Mouse (Mus musculus) midbrain, embryonic 16.5 days (tissue): ENCODE data around the gene Hsdl1. TPM values are rescaled to one million over a fixed set of nuclear protein-coding genes. Genes with fewer than 3 reads are reported as not detected.

ENCODE experiments used
- ATAC-seq: fragments of 200-750 bp; cut with Nextera tagmentation; 2 replicates; pipeline ENCODE4 v1.8.0; 2017; ENCODE audit warnings: moderate TSS enrichment
- H3K27ac ChIP-seq: fragments of 300-500 bp; sonication (generic); 2 replicates; pipeline ENCODE4 v1.5.1; 2014; ENCODE audit warnings: mild to moderate bottlenecking, low read length, mixed read lengths
- H3K27me3 ChIP-seq: fragments of 300-500 bp; sonication (generic); 2 replicates; pipeline ENCODE4 v1.6.1; 2014; ENCODE audit warnings: low read depth, low read length, mixed read lengths; ENCODE audit not compliant: control insufficient read depth, insufficient read depth
- H3K36me3 ChIP-seq: fragments of 300-500 bp; sonication (generic); 2 replicates; pipeline ENCODE4 v1.6.1; 2014; ENCODE audit warnings: mild to moderate bottlenecking, low read length, moderate library complexity, mixed read lengths; ENCODE audit not compliant: control insufficient read depth, insufficient read depth
- H3K4me1 ChIP-seq: fragments of 300-500 bp; sonication (generic); 2 replicates; pipeline ENCODE4 v1.6.1; 2014; ENCODE audit warnings: mild to moderate bottlenecking, low read length, mixed read lengths; ENCODE audit not compliant: control insufficient read depth, insufficient read depth
- H3K4me2 ChIP-seq: fragments of 300-500 bp; sonication (generic); 2 replicates; pipeline ENCODE4 v1.6.1; 2014; ENCODE audit warnings: mild to moderate bottlenecking, low read length, mixed read lengths
- H3K4me3 ChIP-seq: fragments of 300-500 bp; sonication (generic); 2 replicates; pipeline ENCODE4 v1.5.1; 2014; ENCODE audit warnings: low read depth, mild to moderate bottlenecking, low read length, moderate library complexity, mixed read lengths
- H3K9ac ChIP-seq: fragments of 300-500 bp; sonication (generic); 2 replicates; pipeline ENCODE4 v1.6.1; 2014; ENCODE audit warnings: low read depth, low read length, mixed read lengths
- H3K9me3 ChIP-seq: fragments of 300-500 bp; sonication (generic); replicated peaks from 2 replicates; pipeline ENCODE4 v1.6.1; 2014; ENCODE audit warnings: mild to moderate bottlenecking, low read length, mixed read lengths; ENCODE audit not compliant: control insufficient read depth, poor library complexity, severe bottlenecking
- WGBS: fragments of 180-500 bp; shearing (Covaris S2); extraction: QIAGEN DNeasy Blood & Tissue Kit; methylation state at CpG from one replicate; pipeline ENCODE4 v1.1.7; 2014; 5-methylcytosine and 5-hydroxymethylcytosine counted together
- polyA plus RNA-seq: library from polyadenylated mRNA; unstranded; fragments of >200 nt; fragmentation: Nextera tagmentation; extraction: Ambion mirVana; gene quantifications from 2 replicates; pipeline ENCODE4 v1.2.1, GENCODE M21; 2015

Gene Hsdl1
- polyA plus RNA-seq, 1 experiment from 2014 or later: 197 TPM

DNA sequence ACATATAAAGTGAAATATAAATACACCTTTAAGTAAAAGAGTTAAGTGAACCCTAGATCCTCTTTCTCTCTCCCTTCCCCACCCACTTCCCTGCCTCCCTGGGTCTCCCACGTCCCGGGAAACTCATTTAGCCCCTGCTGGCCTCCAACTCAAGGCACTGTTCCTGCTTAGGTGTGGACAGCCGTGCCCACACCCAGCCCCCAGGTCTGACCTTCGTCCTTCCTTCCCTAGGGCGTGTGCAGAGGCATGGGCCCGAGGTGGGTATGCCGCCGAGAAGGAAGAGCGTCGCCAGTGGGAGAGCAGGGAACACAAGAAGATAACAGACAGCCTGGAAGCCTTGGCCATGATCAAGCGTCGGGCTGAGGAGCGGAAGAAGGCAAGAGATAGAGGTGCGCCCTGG lies 15.4 kb upstream of the Hsdl1 start:
- Histone ChIP-seq H3K4me2 (no peak overlapping the region), H3K9me3 (no peaks in the 10 kb centered on the region), H3K4me1 (peaks cover 4% of the 10 kb centered on the region; the same call in 1 of the 2 replicates), H3K27me3 (no peaks in the 10 kb centered on the region), H3K4me3 (no peak overlapping the region), H3K9ac (no peak overlapping the region), H3K36me3 (no peaks in the 10 kb centered on the region), H3K27ac (no peak overlapping the region)
- ATAC-seq: no peak
- 87% methylated on average over 14 of the region's 14 CpGs for WGBS

GRCm38 (mm10) chr8:119588844-119589243 lies 13.9 kb upstream of the Hsdl1 start:
- no peak overlapping the region for H3K27ac ChIP-seq
- no peak overlapping the region for H3K4me2 ChIP-seq
- H3K4me1 ChIP-seq: peaks cover 4% of the 10 kb centered on the region; the same call in 1 of the 2 replicates
- WGBS: 21% methylated on average over 10 of the region's 10 CpGs
- no peaks in the 10 kb centered on the region for H3K27me3 ChIP-seq
- no peak overlapping the region for H3K4me3 ChIP-seq
- ATAC-seq: no peak
- H3K9me3 ChIP-seq: no peaks in the 10 kb centered on the region
- H3K9ac ChIP-seq: no peak overlapping the region
- no peaks in the 10 kb centered on the region for H3K36me3 ChIP-seq

- Histone ChIP-seq H3K9me3 (no peaks in the 10 kb centered on the region), H3K4me3 (no peak overlapping the region), H3K36me3 (no peaks in the 10 kb centered on the region), H3K9ac (no peak overlapping the region), H3K4me2 (no peak overlapping the region), H3K27ac (no peak overlapping the region), H3K27me3 (no peaks in the 10 kb centered on the region), H3K4me1 (peaks cover 4% of the 10 kb centered on the region; the same call in 1 of the 2 replicates)
- no peak for ATAC-seq
- WGBS: 69% methylated on average over 4 of the region's 4 CpGs
Observed at GRCm38 (mm10) chr8:119588321-119588720, 13.3 kb upstream of the Hsdl1 start.

GRCm38 (mm10) chr8:119585901-119586300 lies 10.9 kb upstream of the Hsdl1 start:
- Histone ChIP-seq H3K27me3 (no peaks in the 10 kb centered on the region), H3K4me1 (peaks cover 4% of the 10 kb centered on the region; the same call in 1 of the 2 replicates), H3K9ac (peak overlapping the region; percentile 56; the same call in 1 of the 2 replicates), H3K4me2 (peak overlapping the region; percentile 55), H3K36me3 (no peaks in the 10 kb centered on the region), H3K9me3 (no peaks in the 10 kb centered on the region), H3K27ac (no peak overlapping the region), H3K4me3 (peak overlapping the region; percentile 31)
- ATAC-seq: no peak
- 24% methylated on average over 24 of the region's 24 CpGs for WGBS

GRCm38 (mm10) chr8:119580441-119581161 lies 5.6 kb upstream of the Hsdl1 start:
- Histone ChIP-seq H3K27me3 (0 out of 2 replicates have a peak, but pooled peaks cover 2% of the 10 kb centered on the region), H3K36me3 (no peaks in the 10 kb centered on the region), H3K9me3 (no peaks in the 10 kb centered on the region), H3K4me1 (no peaks in the 10 kb centered on the region), H3K27ac (no peak overlapping the region), H3K4me3 (no peak overlapping the region), H3K4me2 (no peak overlapping the region), H3K9ac (no peak overlapping the region)
- no peak for ATAC-seq
- 94% methylated on average over 5 of the region's 5 CpGs for WGBS

DNA sequence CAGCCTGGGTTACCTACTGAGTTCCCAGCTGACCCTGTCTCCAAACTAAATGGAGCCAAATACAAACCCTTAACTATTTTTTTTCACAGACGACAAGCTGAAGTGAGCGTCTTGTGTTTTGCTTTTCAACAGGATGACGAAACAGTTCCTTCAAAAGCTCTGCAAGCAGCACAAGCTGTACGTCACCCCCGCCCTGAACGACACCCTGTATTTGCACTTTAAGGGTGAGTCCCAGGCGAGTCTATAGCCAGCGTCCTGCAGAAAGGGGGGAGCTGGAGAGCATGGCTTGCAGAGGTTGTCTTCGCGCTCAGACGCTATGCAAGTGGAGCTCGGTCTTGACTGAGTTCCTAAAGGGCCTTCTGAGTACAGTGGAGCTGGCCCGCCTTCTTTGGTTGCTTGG lies 4.1 kb upstream of the Hsdl1 start:
- 49% methylated on average over 13 of the region's 13 CpGs for WGBS
- no peaks in the 10 kb centered on the region for H3K36me3 ChIP-seq
- H3K27ac ChIP-seq: no peak overlapping the region
- H3K9me3 ChIP-seq: no peaks in the 10 kb centered on the region
- no peak for ATAC-seq
- 0 out of 2 replicates have a peak, but pooled peaks cover 2% of the 10 kb centered on the region for H3K27me3 ChIP-seq
- H3K9ac ChIP-seq: no peak overlapping the region
- H3K4me3 ChIP-seq: no peak overlapping the region
- no peak overlapping the region for H3K4me2 ChIP-seq
- peaks cover under 1% of the 10 kb centered on the region; the same call in 1 of the 2 replicates for H3K4me1 ChIP-seq

GRCm38 (mm10) chr8:119575366-119575726 lies 363 bp upstream of the Hsdl1 start:
- Histone ChIP-seq H3K36me3 (no peaks in the 10 kb centered on the region), H3K9me3 (no peaks in the 10 kb centered on the region), H3K4me2 (peak overlapping the region; percentile 79), H3K4me1 (peaks cover 18% of the 10 kb centered on the region), H3K9ac (peak overlapping the region; percentile 87), H3K27me3 (0 out of 2 replicates have a peak, but pooled peaks cover 2% of the 10 kb centered on the region), H3K4me3 (peak overlapping the region; percentile 91), H3K27ac (no peak overlapping the region)
- no peak; the same call in 1 of the 2 replicates for ATAC-seq
- 2% methylated on average over 16 of the region's 16 CpGs for WGBS

DNA sequence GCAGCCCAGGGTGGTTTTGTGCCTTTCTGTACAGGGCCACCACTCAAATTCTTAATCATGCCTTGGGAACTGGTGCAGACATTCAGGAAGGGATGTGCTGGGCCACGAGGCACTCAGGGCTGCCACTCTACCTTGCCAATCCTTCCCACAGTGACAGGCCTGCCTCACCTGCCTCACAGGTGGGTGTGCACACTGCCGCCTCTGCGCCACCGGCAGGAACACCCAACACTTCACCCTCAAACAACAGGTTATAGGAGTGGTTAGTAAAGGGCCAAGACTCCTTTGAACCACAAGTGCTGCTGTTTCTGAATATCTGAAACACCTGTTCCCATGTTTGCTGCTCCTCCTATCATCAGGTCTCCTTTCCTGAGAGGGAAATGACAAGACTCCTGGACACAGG lies 2.6 kb downstream of the Hsdl1 start:
- Histone ChIP-seq H3K9ac (no peak overlapping the region), H3K4me3 (no peak overlapping the region), H3K27ac (no peak overlapping the region), H3K4me1 (peaks cover 18% of the 10 kb centered on the region), H3K4me2 (no peak overlapping the region), H3K9me3 (no peaks in the 10 kb centered on the region), H3K36me3 (no peaks in the 10 kb centered on the region), H3K27me3 (0 out of 2 replicates have a peak, but pooled peaks cover 2% of the 10 kb centered on the region)
- no peak for ATAC-seq
- WGBS: 88% methylated on average over 4 of the region's 4 CpGs

- Histone ChIP-seq H3K4me2 (no peak overlapping the region), H3K27ac (no peak overlapping the region), H3K27me3 (no peaks in the 10 kb centered on the region), H3K9ac (no peak overlapping the region), H3K4me3 (no peak overlapping the region), H3K4me1 (peaks cover 18% of the 10 kb centered on the region), H3K36me3 (peaks cover 7% of the 10 kb centered on the region), H3K9me3 (no peaks in the 10 kb centered on the region)
- ATAC-seq: no peak
- WGBS: 94% methylated on average over 6 of the region's 6 CpGs
Observed at GRCm38 (mm10) chr8:119571135-119571534, 3.8 kb downstream of the Hsdl1 start.
